Comparison of ENCODE assay signal across 7 mouse cellular contexts in genomic region chr12:75176691-75177645, GRCm38 (mm10). TPM values are rescaled to one million over a fixed set of nuclear protein-coding genes. Genes with fewer than 3 reads are reported as not detected.
DNase-seq lines count a peak whose midpoint lies in the region; ATAC-seq and TF ChIP-seq lines count a peak whose summit lies in the region.

TSS of gene Kcnh5 (minus strand) at chr12:75177332.

- peak within 1 kb of the TSS; percentile 67 for H3K4me3 ChIP-seq in layer of hippocampus, adult 2 months
- H3K4me3 ChIP-seq in midbrain, embryonic 11.5 days (ENCODE audit: low read depth, low read length): peak within 1 kb of the TSS; percentile 58
- H3K4me3 ChIP-seq in testis, adult 2 months (ENCODE audit: control insufficient read depth, low read depth, low read length): peak within 1 kb of the TSS; percentile 36

- under 1% methylated on average over 49 of the region's 52 CpGs for WGBS in midbrain, embryonic 11.5 days

- peak within 1 kb of the TSS; percentile 93 for H3K4me2 ChIP-seq in midbrain, embryonic 11.5 days

- peak; percentile 17 for DNase-seq in ovary, postnatal 36 days (ENCODE audit: low spot score)
- DNase-seq in ovary, postnatal 10 days (ENCODE audit: low spot score): no peak
- DNase-seq in cerebellum, postnatal 25 days: peak; percentile 53 to 71
- DNase-seq in frontal cortex, postnatal 25 days (ENCODE audit: low spot score in 2 of 2): peak; percentile 51 to 56
- DNase-seq in layer of hippocampus, adult 2 months (ENCODE audit: low spot score in 2 of 2): peak; percentile 55 to 57
- peak; percentile 98 for DNase-seq in midbrain, embryonic 11.5 days (ENCODE audit: low spot score, missing footprints)

- H3K9ac ChIP-seq in midbrain, embryonic 11.5 days (ENCODE audit: low read length): peak within 1 kb of the TSS; percentile 47

- peak; percentile 95 for ATAC-seq in midbrain, embryonic 11.5 days (ENCODE audit: low FRiP score)

- no peaks in the 10 kb centered on the region for H3K36me3 ChIP-seq in midbrain, embryonic 11.5 days (ENCODE audit: control insufficient read depth, insufficient read depth, low read length)
- H3K36me3 ChIP-seq in testis, adult 2 months (ENCODE audit: control insufficient read depth, insufficient read depth, low read length): no peaks in the 10 kb centered on the region

- peak within 1 kb of the TSS; percentile 89 for H3K27ac ChIP-seq in layer of hippocampus, adult 2 months
- peak within 1 kb of the TSS; percentile 35 for H3K27ac ChIP-seq in midbrain, embryonic 11.5 days (ENCODE audit: low read depth, low read length)
- H3K27ac ChIP-seq in testis, adult 2 months (ENCODE audit: control insufficient read depth, insufficient read depth, low read depth, low read length): no peak within 1 kb of the TSS

- H3K4me1 ChIP-seq in midbrain, embryonic 11.5 days (ENCODE audit: control insufficient read depth, insufficient read depth, low read length): peaks cover 6% of the 10 kb centered on the region
- H3K4me1 ChIP-seq in testis, adult 2 months (ENCODE audit: control insufficient read depth, insufficient read depth, low read length): peaks cover 7% of the 10 kb centered on the region; the same call in 1 of the 2 replicates

- TF ChIP-seq POLR2A in testis, adult 2 months (IDR thresholded peaks at IDR 0.05; ENCODE audit: control insufficient read depth, low read depth, low read length): no peak

- TF ChIP-seq CTCF in layer of hippocampus, adult 2 months (conservative IDR thresholded peaks at IDR 0.05): peak; percentile 36
- no peak for TF ChIP-seq CTCF in testis, adult 2 months (IDR thresholded peaks at IDR 0.05; ENCODE audit: control insufficient read depth, insufficient read depth, insufficient replicate concordance, low read depth, low read length)

- peaks cover 5% of the 10 kb centered on the region; the same call in 1 of the 2 replicates for H3K27me3 ChIP-seq in midbrain, embryonic 11.5 days (ENCODE audit: control insufficient read depth, insufficient read depth, low read length)
- no peaks in the 10 kb centered on the region for H3K27me3 ChIP-seq in testis, adult 2 months (ENCODE audit: control insufficient read depth, insufficient read depth, low read length)

- H3K9me3 ChIP-seq in midbrain, embryonic 11.5 days (ENCODE audit: control insufficient read depth, low read length): no peaks in the 10 kb centered on the region

RNA-seq across cellular contexts. Expression of gene Kcnh5, which starts in this region (rescaled TPM):
- total RNA-seq in layer of hippocampus, adult 2 months (2021): 10 to 100 TPM; 13.9 to 14.3 TPM
- 0.33 TPM in 2 replicates for polyA plus RNA-seq in midbrain, embryonic 11.5 days (2014; fragmentation: Nextera tagmentation; extraction: Ambion mirVana)
- polyA plus RNA-seq in testis, adult 2 months (2012; rRNA removed): 0.14 and 0.26 TPM in 2 replicates

Comparison
In these comparisons a context has a peak if more than half of its experiments do, and no peak if none do; other contexts are left out.
1. Peak in DNase-seq, ATAC-seq, H3K4me3 ChIP-seq, H3K27ac ChIP-seq, H3K9ac ChIP-seq and H3K4me2 ChIP-seq in midbrain, embryonic 11.5 days; RNA of the gene not detected or under 1 TPM.